Mouse (Mus musculus): ENCODE measurements at regions not wholly inside any gene's neighbourhood (a gene's known extent, or its start where the extent isn't known, plus 50 kb on each side); places are given as distances from the start of the nearest gene placed in this dataset.
"Not testable (repeated sequence)": the region's sequence is repeated elsewhere in the genome, so short reads cannot be mapped to it uniquely, and the experiment has no call there.

DNA sequence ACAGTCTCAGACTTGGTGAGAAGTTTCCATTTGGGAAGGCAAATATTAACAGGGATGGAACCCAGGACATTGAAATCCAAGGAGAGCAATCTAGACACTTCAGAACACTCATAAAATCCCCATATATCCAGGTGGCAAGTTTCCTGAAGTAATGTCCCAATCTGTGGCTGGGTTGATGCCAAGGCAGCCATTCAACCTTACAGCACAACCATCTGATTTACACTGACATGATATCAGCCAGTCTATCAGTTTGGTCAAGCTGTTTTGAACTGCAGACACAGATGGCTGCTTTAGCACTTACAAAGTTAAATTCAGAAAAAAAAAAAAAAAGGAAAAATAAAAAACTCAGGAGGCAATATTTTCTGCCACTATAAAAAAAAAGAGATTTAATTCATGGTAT is 381.2 kb upstream of the Htr2a start:
- Histone ChIP-seq H3K9ac (replicated peaks) (no peak overlapping the region), H3K9me3 (ENCODE audit: control insufficient read depth, low read length) (no peaks in the 10 kb centered on the region), H3K27me3 (ENCODE audit: control insufficient read depth, insufficient read depth, low read length) (no peaks in the 10 kb centered on the region), H3K4me1 (replicated peaks; ENCODE audit: control insufficient read depth in 2 of 2, insufficient read depth in 2 of 2, low read length in 1 of 2) (no peaks in the 10 kb centered on the region), H3K36me3 (replicated peaks; ENCODE audit: control insufficient read depth, insufficient read depth, low read depth) (no peaks in the 10 kb centered on the region), H3K4me2 (ENCODE audit: low read depth) (no peak overlapping the region), H3K27ac (no peak overlapping the region), H3K4me3 (ENCODE audit: insufficient read depth in 1 of 2, low read depth in 2 of 2, low read length in 2 of 2) (no peak overlapping the region)
- no peak for ATAC-seq (ENCODE audit: insufficient read depth)
- DNase-seq (ENCODE audit: low read depth in 3 of 3, low spot score in 3 of 3) = no peak
- no peak for TF ChIP-seq EP300 (IDR thresholded peaks at IDR 0.05; ENCODE audit: low read depth)
- no peak for TF ChIP-seq CTCF (IDR thresholded peaks at IDR 0.05; ENCODE audit: low read depth)

DNA sequence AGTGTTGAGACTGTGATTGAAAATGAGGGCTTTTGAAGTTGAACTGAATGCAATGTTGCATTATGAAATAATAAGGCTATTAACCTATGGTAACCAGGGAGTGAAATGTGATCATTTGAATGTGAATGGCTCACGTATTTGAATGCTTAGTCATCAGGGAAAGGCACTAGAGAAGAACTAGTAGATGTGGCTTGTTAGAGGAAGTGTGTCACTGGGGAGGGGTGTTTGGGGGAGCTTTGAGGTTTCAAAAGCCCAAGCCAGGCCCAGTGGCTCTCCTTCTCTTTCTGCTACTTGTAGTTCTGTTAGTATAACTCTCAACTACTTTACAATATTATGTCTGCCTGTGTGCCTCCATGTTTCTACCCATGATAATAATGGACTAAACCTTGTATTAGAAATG is 373.6 kb upstream of the Htr2a start:
- Histone ChIP-seq H3K9ac (replicated peaks) (no peak overlapping the region), H3K27ac (no peak overlapping the region), H3K4me3 (ENCODE audit: insufficient read depth in 1 of 2, low read depth in 2 of 2, low read length in 2 of 2) (no peak overlapping the region), H3K27me3 (ENCODE audit: control insufficient read depth, insufficient read depth, low read length) (no peaks in the 10 kb centered on the region), H3K4me2 (ENCODE audit: low read depth) (no peak overlapping the region), H3K36me3 (replicated peaks; ENCODE audit: control insufficient read depth, insufficient read depth, low read depth) (no peaks in the 10 kb centered on the region), H3K9me3 (ENCODE audit: control insufficient read depth, low read length) (no peaks in the 10 kb centered on the region), H3K4me1 (replicated peaks; ENCODE audit: control insufficient read depth in 2 of 2, insufficient read depth in 2 of 2, low read length in 1 of 2) (no peaks in the 10 kb centered on the region)
- TF ChIP-seq EP300 (IDR thresholded peaks at IDR 0.05; ENCODE audit: low read depth) = no peak
- WGBS (ENCODE audit: insufficient replicate concordance) = 9% methylated on average over 1 of the region's 1 CpGs
- DNase-seq (ENCODE audit: low read depth in 3 of 3, low spot score in 3 of 3) = no peak
- no peak for ATAC-seq (ENCODE audit: insufficient read depth)

DNA sequence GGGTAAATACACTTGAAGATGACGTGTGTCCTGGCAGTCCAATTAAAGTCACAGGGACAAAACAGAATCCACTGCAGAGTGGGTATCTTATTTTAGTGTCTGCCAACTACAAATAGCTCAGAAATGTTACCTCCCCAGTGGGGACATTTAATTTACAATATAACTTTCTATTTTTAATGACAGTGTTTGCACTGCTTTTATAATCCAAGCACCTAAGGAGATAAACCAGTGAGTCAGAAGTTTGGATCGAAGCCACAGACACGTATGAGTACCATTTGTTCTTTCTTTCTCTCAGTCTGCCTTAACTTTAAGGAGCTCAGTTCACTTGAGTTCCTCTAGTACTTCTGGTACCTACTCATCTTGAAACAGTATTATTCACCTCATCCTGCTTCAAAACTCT is 346.1 kb upstream of the Htr2a start:
- no peak for DNase-seq (ENCODE audit: low read depth in 3 of 3, low spot score in 3 of 3)
- no peaks in the 10 kb centered on the region for H3K27me3 ChIP-seq (ENCODE audit: control insufficient read depth, insufficient read depth, low read length)
- no peak overlapping the region for H3K4me2 ChIP-seq (ENCODE audit: low read depth)
- 49% methylated on average over 3 of the region's 3 CpGs for WGBS (ENCODE audit: insufficient replicate concordance)
- H3K9ac ChIP-seq (replicated peaks) = no peak overlapping the region
- no peaks in the 10 kb centered on the region for H3K4me1 ChIP-seq (replicated peaks; ENCODE audit: control insufficient read depth in 2 of 2, insufficient read depth in 2 of 2, low read length in 1 of 2)
- H3K9me3 ChIP-seq (ENCODE audit: control insufficient read depth, low read length) = no peaks in the 10 kb centered on the region
- H3K36me3 ChIP-seq (replicated peaks; ENCODE audit: control insufficient read depth, insufficient read depth, low read depth) = no peaks in the 10 kb centered on the region
- H3K4me3 ChIP-seq (ENCODE audit: insufficient read depth in 1 of 2, low read depth in 2 of 2, low read length in 2 of 2) = no peak overlapping the region
- no peak overlapping the region for H3K27ac ChIP-seq
- ATAC-seq (ENCODE audit: insufficient read depth) = no peak
- TF ChIP-seq EP300 (IDR thresholded peaks at IDR 0.05; ENCODE audit: low read depth) (no peak), CTCF (IDR thresholded peaks at IDR 0.05; ENCODE audit: low read depth) (no peak)

DNA sequence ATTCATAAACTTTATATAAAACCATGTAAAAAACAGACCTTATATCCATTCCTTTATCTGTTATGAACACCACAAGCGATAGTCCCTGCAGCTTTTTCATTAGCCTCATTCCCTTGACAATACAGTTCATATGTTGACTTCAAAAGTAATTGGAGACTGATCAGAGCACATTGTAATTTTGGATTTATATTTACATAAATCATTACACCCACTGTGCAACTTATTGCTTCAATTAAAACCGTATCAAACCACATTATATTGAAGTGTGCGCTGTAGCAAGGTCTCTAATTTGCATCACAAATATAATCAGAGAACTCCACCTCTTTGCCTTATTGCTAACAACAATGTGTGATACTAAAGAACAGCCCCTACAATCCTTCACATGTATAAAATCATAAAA is 336.2 kb upstream of the Htr2a start:
- H3K27ac ChIP-seq = no peak overlapping the region
- TF ChIP-seq EP300 (IDR thresholded peaks at IDR 0.05; ENCODE audit: low read depth) = no peak
- TF ChIP-seq CTCF (IDR thresholded peaks at IDR 0.05; ENCODE audit: low read depth) = no peak
- H3K9ac ChIP-seq (replicated peaks) = no peak overlapping the region
- WGBS (ENCODE audit: insufficient replicate concordance) = 63% methylated on average over 3 of the region's 3 CpGs
- H3K27me3 ChIP-seq (ENCODE audit: control insufficient read depth, insufficient read depth, low read length) = no peaks in the 10 kb centered on the region
- H3K36me3 ChIP-seq (replicated peaks; ENCODE audit: control insufficient read depth, insufficient read depth, low read depth) = no peaks in the 10 kb centered on the region
- no peak for DNase-seq (ENCODE audit: low read depth in 3 of 3, low spot score in 3 of 3)
- no peaks in the 10 kb centered on the region for H3K9me3 ChIP-seq (ENCODE audit: control insufficient read depth, low read length)
- H3K4me2 ChIP-seq (ENCODE audit: low read depth) = no peak overlapping the region
- no peak overlapping the region for H3K4me3 ChIP-seq (ENCODE audit: insufficient read depth in 1 of 2, low read depth in 2 of 2, low read length in 2 of 2)
- H3K4me1 ChIP-seq (replicated peaks; ENCODE audit: control insufficient read depth in 2 of 2, insufficient read depth in 2 of 2, low read length in 1 of 2) = no peaks in the 10 kb centered on the region
- ATAC-seq (ENCODE audit: insufficient read depth) = no peak

DNA sequence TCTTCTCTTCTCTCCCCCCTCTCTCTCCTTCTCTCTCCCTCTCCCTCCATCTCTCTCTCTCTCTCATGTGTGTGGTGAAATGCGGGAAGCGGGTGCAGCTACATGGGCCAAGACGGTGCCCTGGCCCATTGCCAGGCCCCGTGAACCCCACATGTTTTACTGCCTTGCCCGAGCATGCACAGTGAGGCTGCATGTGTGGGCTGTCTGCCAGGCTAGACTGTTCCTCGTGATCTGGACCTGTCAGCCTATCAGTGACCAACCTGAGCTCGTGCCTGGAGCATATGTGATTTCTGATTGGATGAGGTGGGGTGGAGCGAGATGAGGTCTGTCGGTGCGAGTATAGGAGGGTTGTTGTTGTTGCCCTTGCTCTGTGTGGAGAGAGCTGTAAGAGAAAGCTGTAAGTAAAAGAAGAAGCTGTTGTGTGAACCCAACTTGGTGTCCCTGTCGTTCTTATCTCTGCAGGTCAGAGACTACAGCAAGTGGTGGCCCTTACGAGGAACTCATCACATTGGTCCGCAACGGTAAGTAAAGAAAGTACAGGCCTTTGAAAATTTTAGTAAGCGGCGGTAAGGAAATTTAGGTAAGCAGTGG is 333.8 kb upstream of the Htr2a start:
- 68% methylated on average over 16 of the region's 16 CpGs for WGBS (ENCODE audit: insufficient replicate concordance)
- TF ChIP-seq EP300 (IDR thresholded peaks at IDR 0.05; ENCODE audit: low read depth) = no peak
- TF ChIP-seq CTCF (IDR thresholded peaks at IDR 0.05; ENCODE audit: low read depth) = no peak
- no peak overlapping the region for H3K9ac ChIP-seq (replicated peaks)
- H3K27ac ChIP-seq = no peak overlapping the region
- no peak for ATAC-seq (ENCODE audit: insufficient read depth)
- H3K9me3 ChIP-seq (ENCODE audit: control insufficient read depth, low read length) = no peaks in the 10 kb centered on the region
- H3K36me3 ChIP-seq (replicated peaks; ENCODE audit: control insufficient read depth, insufficient read depth, low read depth) = no peaks in the 10 kb centered on the region
- no peak for DNase-seq (ENCODE audit: low read depth in 3 of 3, low spot score in 3 of 3)
- H3K4me3 ChIP-seq (ENCODE audit: insufficient read depth in 1 of 2, low read depth in 2 of 2, low read length in 2 of 2) = no peak overlapping the region
- no peaks in the 10 kb centered on the region for H3K27me3 ChIP-seq (ENCODE audit: control insufficient read depth, insufficient read depth, low read length)
- no peaks in the 10 kb centered on the region for H3K4me1 ChIP-seq (replicated peaks; ENCODE audit: control insufficient read depth in 2 of 2, insufficient read depth in 2 of 2, low read length in 1 of 2)
- no peak overlapping the region for H3K4me2 ChIP-seq (ENCODE audit: low read depth)

DNA sequence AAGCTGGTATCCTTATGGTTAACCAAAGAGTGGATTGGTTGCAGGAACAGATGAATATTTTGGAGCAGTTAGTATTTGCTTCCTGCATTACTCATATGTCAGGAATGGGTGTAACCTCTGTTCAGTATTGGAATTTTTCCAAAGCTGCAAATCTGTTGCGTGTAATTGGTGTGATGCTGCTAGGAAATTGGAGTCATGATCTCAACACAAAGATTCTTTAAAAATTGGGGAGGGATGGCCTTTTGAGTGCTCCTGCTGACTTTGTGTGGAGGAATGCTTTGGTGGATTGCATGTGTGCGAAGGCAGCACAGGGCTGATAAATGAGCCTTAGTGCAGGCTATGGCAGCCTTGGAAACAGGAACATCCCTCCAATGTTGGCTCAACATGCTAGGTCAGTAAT is 331.2 kb upstream of the Htr2a start:
- not testable (repeated sequence) for H3K36me3 ChIP-seq (replicated peaks; ENCODE audit: control insufficient read depth, insufficient read depth, low read depth); H3K27ac ChIP-seq; DNase-seq (ENCODE audit: low read depth in 3 of 3, low spot score in 3 of 3); ATAC-seq (ENCODE audit: insufficient read depth); H3K4me3 ChIP-seq (ENCODE audit: insufficient read depth in 1 of 2, low read depth in 2 of 2, low read length in 2 of 2); H3K27me3 ChIP-seq (ENCODE audit: control insufficient read depth, insufficient read depth, low read length); H3K9me3 ChIP-seq (ENCODE audit: control insufficient read depth, low read length); H3K4me1 ChIP-seq (replicated peaks; ENCODE audit: control insufficient read depth in 2 of 2, insufficient read depth in 2 of 2, low read length in 1 of 2); H3K4me2 ChIP-seq (ENCODE audit: low read depth); H3K9ac ChIP-seq (replicated peaks)
- 61% methylated on average over 2 of the region's 2 CpGs for WGBS (ENCODE audit: insufficient replicate concordance)
